Mouse (Mus musculus) megakaryocyte, adult 5-6 weeks (primary cell): ENCODE measurements around the gene Sfi1. TPM values are rescaled to one million over a fixed set of nuclear protein-coding genes. Genes with fewer than 3 reads are reported as not detected.
A peak's percentile ranks its signal among the peaks of the same experiment; 100 is the strongest.
"Not testable (repeated sequence)": the region's sequence is repeated elsewhere in the genome, so short reads cannot be mapped to it uniquely, and the experiment has no call there.

Experiments
- ATAC-seq: 2 replicates; pipeline ENCODE4 v1.8.0; 2016; ENCODE audit warnings: mild to moderate bottlenecking, inconsistent platforms; ENCODE audit not compliant: poor library complexity, severe bottlenecking
- total RNA-seq, 2 experiments: library from RNA; stranded (forward) in 1 of 2; stranded (reverse) in 1 of 2; fragments of 153-499, 151-499 nt in 1 of 2; fragments of 221-1000, 200-1000 nt in 1 of 2; gene quantifications; 2 replicates each; pipeline versions ENCODE4 v1.2.3 to v1.2.4; 2015 to 2017

Sfi1 gene
- total RNA-seq, 2 experiments from 2014 or later, result 6.0 to 7.5 TPM

- not testable (repeated sequence) for ATAC-seq
Measured at GRCm38 (mm10) chr11:3178968-3179725, 14.1 kb downstream of the Sfi1 start.

GRCm38 (mm10) chr11:3173425-3174318 is 19.6 kb downstream of the Sfi1 start:
- ATAC-seq, result peak; percentile 48

- not testable (repeated sequence) for ATAC-seq
Measured at GRCm38 (mm10) chr11:3172526-3172925, 20.7 kb downstream of the Sfi1 start.

GRCm38 (mm10) chr11:3171931-3172330 is 21.3 kb downstream of the Sfi1 start:
- not testable (repeated sequence) for ATAC-seq

GRCm38 (mm10) chr11:3169042-3169441 is 24.2 kb downstream of the Sfi1 start:
- ATAC-seq, result not testable (repeated sequence)

- ATAC-seq, result 0 out of 2 replicates have a peak, but pooled peaks have one; percentile 3
Measured at GRCm38 (mm10) chr11:3167571-3168001, 25.7 kb downstream of the Sfi1 start.

- ATAC-seq, result 0 out of 2 replicates have a peak, but pooled peaks have one; percentile 8
Measured at GRCm38 (mm10) chr11:3167129-3167528, 26.1 kb downstream of the Sfi1 start.

GRCm38 (mm10) chr11:3166321-3166720 is 26.9 kb downstream of the Sfi1 start:
- not testable (repeated sequence) for ATAC-seq

- ATAC-seq, result peak; percentile 14
Measured at GRCm38 (mm10) chr11:3165210-3165782, 28.0 kb downstream of the Sfi1 start.

- not testable (repeated sequence) for ATAC-seq
Measured at GRCm38 (mm10) chr11:3163661-3164060, 29.6 kb downstream of the Sfi1 start.

- ATAC-seq, result not testable (repeated sequence)
Measured at GRCm38 (mm10) chr11:3163122-3163521, 30.1 kb downstream of the Sfi1 start.

- ATAC-seq, result peak; percentile 2; the same call in 1 of the 2 replicates
Measured at GRCm38 (mm10) chr11:3162236-3162897, 30.9 kb downstream of the Sfi1 start.

GRCm38 (mm10) chr11:3161370-3161769 is 31.9 kb downstream of the Sfi1 start:
- ATAC-seq, result not testable (repeated sequence)

GRCm38 (mm10) chr11:3158800-3159199 is 34.5 kb downstream of the Sfi1 start:
- ATAC-seq, result not testable (repeated sequence)

GRCm38 (mm10) chr11:3157996-3158395 is 35.3 kb downstream of the Sfi1 start:
- not testable (repeated sequence) for ATAC-seq

- ATAC-seq, result peak; percentile 4; the same call in 1 of the 2 replicates
Measured at GRCm38 (mm10) chr11:3156991-3157390, 36.3 kb downstream of the Sfi1 start.

GRCm38 (mm10) chr11:3153666-3154397 is 39.4 kb downstream of the Sfi1 start:
- ATAC-seq, result peak; percentile 9

GRCm38 (mm10) chr11:3151358-3151757 is 41.9 kb downstream of the Sfi1 start:
- ATAC-seq, result peak; percentile 37

- not testable (repeated sequence) for ATAC-seq
Measured at GRCm38 (mm10) chr11:3150677-3151003, 42.6 kb downstream of the Sfi1 start.
